Mouse (Mus musculus): ENCODE measurements at regions not wholly inside any gene's neighbourhood (a gene's known extent, or its start where the extent isn't known, plus 50 kb on each side); places are given as distances from the start of the nearest gene placed in this dataset.

GRCm38 (mm10) chr5:52052072-52052465 lies 138.2 kb downstream of the Dhx15 start:
- TF ChIP-seq CTCF (conservative IDR thresholded peaks at IDR 0.05; ENCODE audit: low read length): no peak
- TF ChIP-seq NANOG (IDR thresholded peaks at IDR 0.05; ENCODE audit: borderline replicate concordance, low read length): no peak
- TF ChIP-seq POU5F1 (IDR thresholded peaks at IDR 0.05; ENCODE audit: borderline replicate concordance, low read length): no peak

Data from E14TG2a.4 (cell line).